Mouse (Mus musculus): ENCODE measurements around the gene Gstm4.

DNA sequence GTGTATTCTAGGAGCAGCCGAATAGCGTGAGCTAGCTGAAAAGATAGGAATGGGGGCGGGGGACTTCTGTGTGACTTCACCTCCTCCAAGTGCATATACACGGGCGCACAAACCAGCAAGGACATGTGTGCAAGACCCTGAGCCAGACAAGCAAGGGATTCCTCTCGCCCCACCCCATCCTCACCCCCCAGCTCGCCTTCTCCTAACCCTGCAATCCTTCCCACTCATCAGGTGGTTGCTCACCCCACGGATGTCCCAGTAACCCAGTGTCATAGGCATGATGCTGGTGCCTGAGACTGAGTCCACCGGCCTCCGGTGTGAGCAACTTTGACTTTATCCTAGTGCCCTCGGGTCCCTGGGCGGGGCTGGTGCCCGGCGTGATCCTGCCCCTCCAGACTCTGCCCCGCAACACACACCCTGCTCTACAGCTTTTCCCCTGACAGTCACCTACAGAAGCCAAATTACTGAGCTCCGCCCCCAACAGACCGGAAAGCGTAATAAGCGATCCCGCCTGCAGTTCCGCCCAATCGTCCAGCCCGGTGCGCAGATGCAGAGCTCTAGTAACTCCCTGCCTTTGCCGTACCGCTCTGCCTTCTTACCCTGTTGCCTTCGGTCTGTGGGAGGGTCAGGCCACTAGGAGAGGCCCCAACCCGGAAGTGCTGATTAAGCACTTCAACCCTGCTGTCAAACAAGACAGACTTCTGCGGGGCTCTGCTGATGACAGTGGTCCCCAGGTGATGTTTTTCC, at the start of gene Gstm4:
- TF ChIP-seq CTCF (IDR thresholded peaks at IDR 0.05; ENCODE audit: low read depth), result peak; percentile 26; the same call in 1 of the 2 replicates
- TF ChIP-seq EP300 (IDR thresholded peaks at IDR 0.05; ENCODE audit: low read depth), result peak; percentile 48; the same call in 1 of the 2 replicates

Data from liver, postnatal 0 days (tissue).